Mouse (Mus musculus): Measurements from ENCODE around the gene Nfatc4. TPM values are rescaled to one million over a fixed set of nuclear protein-coding genes. Genes with fewer than 3 reads are reported as not detected.

The Nfatc4 gene
- polyA plus RNA-seq (2015; fragmentation: Nextera tagmentation; extraction: Ambion mirVana) = 124 and 128 TPM in 2 replicates

GRCm38 (mm10) chr14:55822991-55823762 lies at the start of gene Nfatc4:
TSS of gene Nfatc4 (plus strand) at chr14:55823144.
- Histone ChIP-seq H3K9me3 (no peaks in the 10 kb centered on the region), H3K4me1 (peaks cover 35% of the 10 kb centered on the region), H3K4me2 (replicated peaks) (peak within 1 kb of the TSS; percentile 99), H3K36me3 (peaks cover 17% of the 10 kb centered on the region), H3K27ac (peak within 1 kb of the TSS; percentile 100), H3K4me3 (peak within 1 kb of the TSS; percentile 88), H3K27me3 (no peaks in the 10 kb centered on the region), H3K9ac (peak within 1 kb of the TSS; percentile 75)
- WGBS = 0% methylated on average over 44 of the region's 46 CpGs
- peak; percentile 85 for ATAC-seq (ENCODE audit: low FRiP score, low read depth)

GRCm38 (mm10) chr14:55776711-55777110 lies 46.2 kb upstream of the Nfatc4 start:
- Histone ChIP-seq H3K9ac (no peak overlapping the region), H3K36me3 (peaks cover 24% of the 10 kb centered on the region), H3K27ac (no peak overlapping the region), H3K9me3 (no peaks in the 10 kb centered on the region), H3K4me1 (peaks cover 4% of the 10 kb centered on the region), H3K27me3 (0 out of 2 replicates have a peak, but pooled peaks cover 3% of the 10 kb centered on the region), H3K4me2 (replicated peaks) (no peak overlapping the region), H3K4me3 (no peak overlapping the region)
- no peak for ATAC-seq (ENCODE audit: low FRiP score, low read depth)
- WGBS = 75% methylated on average over 7 of the region's 7 CpGs

GRCm38 (mm10) chr14:55777176-55777575 lies 45.8 kb upstream of the Nfatc4 start:
- H3K27ac ChIP-seq = no peak overlapping the region
- H3K9me3 ChIP-seq = no peaks in the 10 kb centered on the region
- no peak overlapping the region for H3K4me3 ChIP-seq
- H3K4me2 ChIP-seq (replicated peaks) = no peak overlapping the region
- H3K9ac ChIP-seq = no peak overlapping the region
- no peak for ATAC-seq (ENCODE audit: low FRiP score, low read depth)
- 0 out of 2 replicates have a peak, but pooled peaks cover 7% of the 10 kb centered on the region for H3K27me3 ChIP-seq
- WGBS = 41% methylated on average over 3 of the region's 3 CpGs
- peaks cover 24% of the 10 kb centered on the region for H3K36me3 ChIP-seq
- H3K4me1 ChIP-seq = peaks cover 9% of the 10 kb centered on the region

- H3K36me3 ChIP-seq = peaks cover 24% of the 10 kb centered on the region
- H3K4me1 ChIP-seq = peaks cover 15% of the 10 kb centered on the region
- no peaks in the 10 kb centered on the region for H3K9me3 ChIP-seq
- no peak overlapping the region for H3K4me2 ChIP-seq (replicated peaks)
- H3K4me3 ChIP-seq = no peak overlapping the region
- 94% methylated on average over 11 of the region's 11 CpGs for WGBS
- H3K27ac ChIP-seq = no peak overlapping the region
- 0 out of 2 replicates have a peak, but pooled peaks cover 7% of the 10 kb centered on the region for H3K27me3 ChIP-seq
- ATAC-seq (ENCODE audit: low FRiP score, low read depth) = no peak
- no peak overlapping the region for H3K9ac ChIP-seq
These were observed 45.1 kb upstream of the Nfatc4 start for GRCm38 (mm10) chr14:55777806-55778205.

GRCm38 (mm10) chr14:55778686-55779085 lies 44.3 kb upstream of the Nfatc4 start:
- Histone ChIP-seq H3K36me3 (peaks cover 24% of the 10 kb centered on the region), H3K27me3 (0 out of 2 replicates have a peak, but pooled peaks cover 7% of the 10 kb centered on the region), H3K4me2 (replicated peaks) (no peak overlapping the region), H3K9me3 (no peaks in the 10 kb centered on the region), H3K9ac (no peak overlapping the region), H3K4me3 (no peak overlapping the region), H3K27ac (no peak overlapping the region), H3K4me1 (peaks cover 18% of the 10 kb centered on the region)
- WGBS = 91% methylated on average over 15 of the region's 15 CpGs
- ATAC-seq (ENCODE audit: low FRiP score, low read depth) = no peak

- 69% methylated on average over 16 of the region's 16 CpGs for WGBS
These were observed 43.3 kb upstream of the Nfatc4 start for GRCm38 (mm10) chr14:55779656-55780055.

GRCm38 (mm10) chr14:55780736-55781135 lies 42.2 kb upstream of the Nfatc4 start:
- Histone ChIP-seq H3K4me1 (peaks cover 22% of the 10 kb centered on the region), H3K27ac (no peak overlapping the region), H3K4me3 (no peak overlapping the region), H3K9me3 (no peaks in the 10 kb centered on the region), H3K27me3 (peaks cover 25% of the 10 kb centered on the region), H3K4me2 (replicated peaks) (no peak overlapping the region), H3K36me3 (peaks cover 24% of the 10 kb centered on the region), H3K9ac (no peak overlapping the region)
- 83% methylated on average over 11 of the region's 11 CpGs for WGBS
- no peak for ATAC-seq (ENCODE audit: low FRiP score, low read depth)

More at GRCm38 (mm10) chr14:55779656-55780055, 43.3 kb upstream of the Nfatc4 start:
- Histone ChIP-seq H3K27me3 (peaks cover 15% of the 10 kb centered on the region), H3K4me1 (peaks cover 22% of the 10 kb centered on the region), H3K9me3 (no peaks in the 10 kb centered on the region), H3K4me3 (no peak overlapping the region), H3K9ac (no peak overlapping the region), H3K27ac (no peak overlapping the region), H3K4me2 (replicated peaks) (no peak overlapping the region), H3K36me3 (peaks cover 24% of the 10 kb centered on the region)
- no peak for ATAC-seq (ENCODE audit: low FRiP score, low read depth)

- H3K27ac ChIP-seq = no peak overlapping the region
- 14% methylated on average over 14 of the region's 14 CpGs for WGBS
- peak overlapping the region; percentile 24 for H3K4me3 ChIP-seq
- peak; percentile 64; the same call in 1 of the 2 replicates for ATAC-seq (ENCODE audit: low FRiP score, low read depth)
- peaks cover 31% of the 10 kb centered on the region for H3K27me3 ChIP-seq
- peaks cover 24% of the 10 kb centered on the region for H3K36me3 ChIP-seq
- no peaks in the 10 kb centered on the region for H3K9me3 ChIP-seq
- peaks cover 22% of the 10 kb centered on the region for H3K4me1 ChIP-seq
- peak overlapping the region; percentile 84 for H3K4me2 ChIP-seq (replicated peaks)
- peak overlapping the region; percentile 39; the same call in 1 of the 2 replicates for H3K9ac ChIP-seq
These were observed 41.6 kb upstream of the Nfatc4 start for GRCm38 (mm10) chr14:55781310-55781709.

GRCm38 (mm10) chr14:55782361-55782960 lies 40.5 kb upstream of the Nfatc4 start:
- WGBS = 45% methylated on average over 9 of the region's 9 CpGs
- Histone ChIP-seq H3K4me3 (peak overlapping the region; percentile 58), H3K9me3 (no peaks in the 10 kb centered on the region), H3K4me1 (peaks cover 22% of the 10 kb centered on the region), H3K36me3 (peaks cover 19% of the 10 kb centered on the region), H3K27me3 (peaks cover 43% of the 10 kb centered on the region), H3K27ac (peak overlapping the region; percentile 80), H3K4me2 (replicated peaks) (peak overlapping the region; percentile 84), H3K9ac (peak overlapping the region; percentile 40; the same call in 1 of the 2 replicates)
- no peak for ATAC-seq (ENCODE audit: low FRiP score, low read depth)

GRCm38 (mm10) chr14:55783171-55783957 lies 39.6 kb upstream of the Nfatc4 start:
- peak; percentile 53 for ATAC-seq (ENCODE audit: low FRiP score, low read depth)
- Histone ChIP-seq H3K36me3 (peaks cover 14% of the 10 kb centered on the region; the same call in 1 of the 2 replicates), H3K27me3 (peaks cover 52% of the 10 kb centered on the region), H3K9me3 (no peaks in the 10 kb centered on the region), H3K27ac (peak overlapping the region; percentile 80), H3K4me2 (replicated peaks) (peak overlapping the region; percentile 84), H3K9ac (peak overlapping the region; percentile 70), H3K4me1 (peaks cover 29% of the 10 kb centered on the region), H3K4me3 (peak overlapping the region; percentile 58)
- WGBS = under 1% methylated on average over 31 of the region's 31 CpGs

GRCm38 (mm10) chr14:55783958-55784235 lies 39.0 kb upstream of the Nfatc4 start, which contains the start of gene Adcy4:
TSS of gene Adcy4 (minus strand) at chr14:55784095.
- Histone ChIP-seq H3K27ac (peak within 1 kb of the TSS; percentile 80), H3K4me2 (replicated peaks) (peak within 1 kb of the TSS; percentile 84), H3K36me3 (peaks cover 9% of the 10 kb centered on the region; the same call in 1 of the 2 replicates), H3K4me1 (peaks cover 34% of the 10 kb centered on the region), H3K9me3 (no peaks in the 10 kb centered on the region), H3K27me3 (peaks cover 57% of the 10 kb centered on the region), H3K9ac (peak within 1 kb of the TSS; percentile 70), H3K4me3 (peak within 1 kb of the TSS; percentile 58)
- ATAC-seq (ENCODE audit: low FRiP score, low read depth) = no peak
- 1% methylated on average over 13 of the region's 13 CpGs for WGBS
